Mouse (Mus musculus): ENCODE data around the gene Chmp6.

DNA sequence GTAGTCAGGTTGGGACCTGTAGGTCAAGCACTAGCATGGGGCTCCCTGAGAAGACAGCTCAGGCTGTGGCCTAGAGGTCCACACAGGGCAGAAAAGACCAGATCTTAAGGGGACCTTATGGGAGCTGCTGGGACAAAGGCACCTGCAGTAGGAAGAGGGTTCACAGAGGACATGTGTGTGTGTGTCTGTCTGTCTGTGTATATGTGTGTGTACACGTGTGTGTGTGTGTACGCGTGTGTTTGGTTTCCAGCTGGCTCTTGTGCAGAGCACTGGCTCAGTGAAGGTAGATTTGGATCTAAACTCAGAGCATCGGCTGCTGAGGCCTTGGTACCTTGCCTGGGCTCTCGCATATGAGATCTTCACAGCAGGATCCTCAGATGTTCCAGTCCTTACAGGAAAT lies 7.4 kb downstream of the Chmp6 start:
- no peak for TF ChIP-seq ZMIZ1 (IDR thresholded peaks at IDR 0.05; ENCODE audit: low read depth, low read length)
- TF ChIP-seq POLR2A (IDR thresholded peaks at IDR 0.05; ENCODE audit: low read depth, low read length) = no peak
- TF ChIP-seq MAX (IDR thresholded peaks at IDR 0.05; ENCODE audit: low read length) = no peak
- TF ChIP-seq USF1 (IDR thresholded peaks at IDR 0.05; ENCODE audit: low read depth, low read length) = no peak
- no peak for TF ChIP-seq BHLHE40 (IDR thresholded peaks at IDR 0.05; ENCODE audit: low read depth, low read length)
- TF ChIP-seq CTCF (conservative IDR thresholded peaks at IDR 0.05 in 1 of 2, IDR thresholded peaks at IDR 0.05 in 1 of 2; ENCODE audit: low read depth in 2 of 2, low read length in 2 of 2) = no peak
- no peak for TF ChIP-seq E2F4 (IDR thresholded peaks at IDR 0.05; ENCODE audit: insufficient replicate concordance, low read depth, low read length)
- TF ChIP-seq EP300 (IDR thresholded peaks at IDR 0.05; ENCODE audit: low read length) = no peak
- no peak for TF ChIP-seq TCF12 (IDR thresholded peaks at IDR 0.05; ENCODE audit: low read depth, low read length)
- TF ChIP-seq CHD1 (IDR thresholded peaks at IDR 0.05; ENCODE audit: low read depth, low read length) = no peak
- 0 out of 2 replicates have a peak, but pooled peaks have one; percentile 30 for TF ChIP-seq POLR2AphosphoS2 (IDR thresholded peaks at IDR 0.05; ENCODE audit: low read depth, low read length)
